Mouse (Mus musculus) embryonic facial prominence, embryonic 13.5 days (tissue): ENCODE results near the gene Gabarapl1. TPM values are rescaled to one million over a fixed set of nuclear protein-coding genes. Genes with fewer than 3 reads are reported as not detected.

ENCODE experiments used
- ATAC-seq: fragments of 200-750 bp; cut with Nextera tagmentation; 2 replicates; pipeline ENCODE4 v1.8.0; 2017; ENCODE audit warnings: low read depth; ENCODE audit not compliant: insufficient number of reproducible peaks, insufficient read depth, low FRiP score, low TSS enrichment
- H3K27ac ChIP-seq: fragments of 300-500 bp; sonication (generic); 2 replicates; pipeline ENCODE4 v1.5.1; 2015; ENCODE audit warnings: moderate library complexity, mild to moderate bottlenecking, inconsistent platforms
- H3K27me3 ChIP-seq: fragments of 300-500 bp; sonication (generic); 2 replicates; pipeline ENCODE4 v1.6.1; 2015; ENCODE audit warnings: mild to moderate bottlenecking, inconsistent platforms
- H3K36me3 ChIP-seq: fragments of 300-500 bp; sonication (generic); 2 replicates; pipeline ENCODE4 v1.6.1; 2015; ENCODE audit warnings: mild to moderate bottlenecking, inconsistent platforms
- H3K4me1 ChIP-seq: fragments of 300-500 bp; sonication (generic); 2 replicates; pipeline ENCODE4 v1.6.1; 2015; ENCODE audit warnings: inconsistent platforms
- H3K4me2 ChIP-seq: fragments of 300-500 bp; sonication (generic); 2 replicates; pipeline ENCODE4 v1.6.1; 2015; ENCODE audit warnings: moderate library complexity, mild to moderate bottlenecking, inconsistent platforms
- H3K4me3 ChIP-seq: fragments of 300-500 bp; sonication (generic); 2 replicates; pipeline ENCODE4 v1.5.1; 2015; ENCODE audit warnings: mild to moderate bottlenecking, inconsistent platforms
- H3K9ac ChIP-seq: fragments of 300-500 bp; sonication (generic); 2 replicates; pipeline ENCODE4 v1.6.1; 2015; ENCODE audit warnings: mild to moderate bottlenecking, inconsistent platforms
- H3K9me3 ChIP-seq: fragments of 300-500 bp; sonication (generic); 2 replicates; pipeline ENCODE4 v1.6.1; 2016; ENCODE audit warnings: inconsistent platforms
- WGBS: fragments of 180-500 bp; shearing (Covaris S2); methylation state at CpG from one replicate; pipeline ENCODE4 v1.1.7; 2015; ENCODE audit warnings: mixed read lengths; 5-methylcytosine and 5-hydroxymethylcytosine counted together
- polyA plus RNA-seq: library from polyadenylated mRNA; unstranded; fragments of >200 nt; fragmentation: Nextera tagmentation; extraction: Ambion mirVana; gene quantifications from 2 replicates; pipeline ENCODE4 v1.2.1, GENCODE M21; 2015

The Gabarapl1 gene
- polyA plus RNA-seq, 1 experiment from 2014 or later, result 50.5 TPM

DNA sequence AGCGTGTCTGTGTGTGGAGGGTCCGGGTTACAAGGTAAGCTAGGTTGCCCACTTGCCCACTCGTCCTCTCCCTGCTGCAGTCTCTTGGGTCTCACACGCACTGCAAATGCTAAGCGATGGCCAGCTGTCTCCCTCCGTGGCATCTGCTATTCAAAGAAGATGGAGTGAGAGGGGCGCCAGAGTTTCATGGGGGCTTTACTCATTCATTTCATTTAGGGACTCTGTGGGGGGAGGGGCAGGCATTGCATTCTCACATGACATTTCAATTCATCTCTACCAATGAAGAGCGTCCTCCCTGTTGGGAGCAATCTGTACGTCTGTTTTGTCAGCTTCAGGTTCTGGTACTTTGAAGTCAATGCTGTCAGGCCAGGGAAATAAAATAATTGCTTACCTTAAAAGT is 9.0 kb downstream of the Gabarapl1 start:
- Histone ChIP-seq H3K4me2 (no peak overlapping the region), H3K36me3 (peaks cover 45% of the 10 kb centered on the region), H3K27ac (no peak overlapping the region), H3K4me1 (no peaks in the 10 kb centered on the region), H3K4me3 (no peak overlapping the region), H3K9ac (no peak overlapping the region), H3K9me3 (no peaks in the 10 kb centered on the region), H3K27me3 (no peaks in the 10 kb centered on the region)
- ATAC-seq, result no peak
- WGBS, result 83% methylated on average over 9 of the region's 9 CpGs

DNA sequence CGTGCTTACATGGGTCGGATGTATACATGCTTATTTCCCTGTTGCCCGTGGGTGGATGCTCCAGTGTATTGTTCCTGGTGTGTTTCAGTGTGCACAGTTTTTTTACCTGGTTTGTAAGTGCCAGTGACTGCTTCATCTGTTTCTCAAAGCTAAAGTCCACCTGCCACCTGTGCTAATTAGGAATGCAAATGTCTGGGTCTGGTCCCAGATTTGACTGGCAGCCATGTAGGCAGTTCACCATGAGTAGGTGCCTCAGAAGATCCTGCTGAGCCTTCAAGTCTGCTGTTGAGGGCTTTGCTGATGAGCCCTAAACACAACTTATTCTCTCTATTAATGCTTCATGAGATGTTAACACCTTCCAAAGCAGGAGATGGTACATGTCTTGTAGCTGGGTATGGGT is 9.6 kb downstream of the Gabarapl1 start:
- Histone ChIP-seq H3K4me3 (no peak overlapping the region), H3K27ac (no peak overlapping the region), H3K9me3 (no peaks in the 10 kb centered on the region), H3K36me3 (peaks cover 44% of the 10 kb centered on the region), H3K4me1 (no peaks in the 10 kb centered on the region), H3K4me2 (no peak overlapping the region), H3K27me3 (no peaks in the 10 kb centered on the region), H3K9ac (no peak overlapping the region)
- no peak for ATAC-seq
- 93% methylated on average over 3 of the region's 3 CpGs for WGBS

DNA sequence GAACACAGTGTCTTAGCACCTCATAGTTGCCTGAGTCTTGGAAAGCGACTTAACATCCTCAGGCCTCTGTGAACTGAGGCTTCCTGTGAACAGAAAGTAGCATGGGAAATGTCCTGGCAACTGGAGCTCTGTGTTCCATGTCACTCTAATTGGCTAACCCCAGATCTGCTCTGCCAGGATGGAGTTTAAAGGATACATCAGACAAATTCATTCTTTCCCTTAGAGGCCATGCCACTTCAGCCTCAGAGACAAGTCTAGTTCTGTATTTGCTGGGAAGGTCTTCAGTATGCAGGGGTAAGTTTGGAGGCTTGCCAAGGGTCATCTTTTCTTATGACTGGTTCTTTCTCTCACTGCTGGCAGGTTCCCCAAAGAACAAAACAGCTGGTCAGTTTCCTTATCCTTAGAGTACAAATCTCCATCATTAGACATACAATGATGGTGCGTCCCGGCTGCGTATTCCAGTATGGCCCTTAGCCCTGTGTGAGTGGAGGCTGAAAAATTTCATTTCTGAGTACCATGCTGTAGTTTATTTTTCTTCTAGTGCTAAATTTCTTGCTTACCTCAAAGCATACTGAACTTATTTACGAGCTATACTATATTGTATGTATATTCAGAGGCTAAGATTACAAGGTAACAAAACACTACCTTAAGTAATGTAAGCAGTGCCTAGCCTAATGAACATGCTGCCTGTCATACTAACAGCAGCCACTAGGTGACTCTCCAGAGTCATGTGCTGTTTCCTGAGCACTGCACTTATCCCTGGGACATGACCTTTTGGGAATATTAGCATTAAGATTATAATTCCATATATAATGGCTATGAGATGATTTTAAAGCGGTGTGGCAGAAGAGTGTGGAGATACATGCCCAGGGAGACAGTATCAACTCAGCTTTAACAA is 11.0 kb downstream of the Gabarapl1 start:
- peaks cover 32% of the 10 kb centered on the region for H3K36me3 ChIP-seq
- H3K4me3 ChIP-seq, result no peak overlapping the region
- H3K4me1 ChIP-seq, result no peaks in the 10 kb centered on the region
- no peaks in the 10 kb centered on the region for H3K27me3 ChIP-seq
- no peak overlapping the region for H3K4me2 ChIP-seq
- 66% methylated on average over 6 of the region's 6 CpGs for WGBS
- no peak overlapping the region for H3K9ac ChIP-seq
- no peaks in the 10 kb centered on the region for H3K9me3 ChIP-seq
- ATAC-seq, result peak; percentile 54; the same call in 1 of the 2 replicates
- no peak overlapping the region for H3K27ac ChIP-seq

DNA sequence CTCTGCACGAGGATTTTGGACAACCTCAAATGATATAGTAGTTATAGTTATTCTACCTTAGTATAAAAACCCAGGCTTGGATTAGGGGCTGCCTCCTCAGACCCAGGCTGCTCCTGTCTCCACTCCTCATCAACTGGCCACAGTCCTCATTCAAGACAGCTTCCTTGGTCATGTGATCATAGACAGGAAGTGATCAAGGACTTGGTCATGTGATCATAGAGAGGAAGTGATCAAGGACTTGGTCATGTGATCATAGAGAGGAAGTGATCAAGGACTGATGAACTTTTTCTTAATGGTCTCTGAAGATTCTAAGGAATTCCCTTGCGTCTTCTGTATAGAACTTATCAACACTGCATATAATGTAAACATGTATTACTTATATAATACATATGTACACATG is 14.3 kb downstream of the Gabarapl1 start:
- H3K9me3 ChIP-seq, result no peaks in the 10 kb centered on the region
- no peak for ATAC-seq
- no peak overlapping the region for H3K27ac ChIP-seq
- no peaks in the 10 kb centered on the region for H3K27me3 ChIP-seq
- no peak overlapping the region for H3K4me2 ChIP-seq
- no peaks in the 10 kb centered on the region for H3K36me3 ChIP-seq
- no peaks in the 10 kb centered on the region for H3K4me1 ChIP-seq
- H3K4me3 ChIP-seq, result no peak overlapping the region
- H3K9ac ChIP-seq, result no peak overlapping the region
- WGBS, result 83% methylated on average over 2 of the region's 2 CpGs

DNA sequence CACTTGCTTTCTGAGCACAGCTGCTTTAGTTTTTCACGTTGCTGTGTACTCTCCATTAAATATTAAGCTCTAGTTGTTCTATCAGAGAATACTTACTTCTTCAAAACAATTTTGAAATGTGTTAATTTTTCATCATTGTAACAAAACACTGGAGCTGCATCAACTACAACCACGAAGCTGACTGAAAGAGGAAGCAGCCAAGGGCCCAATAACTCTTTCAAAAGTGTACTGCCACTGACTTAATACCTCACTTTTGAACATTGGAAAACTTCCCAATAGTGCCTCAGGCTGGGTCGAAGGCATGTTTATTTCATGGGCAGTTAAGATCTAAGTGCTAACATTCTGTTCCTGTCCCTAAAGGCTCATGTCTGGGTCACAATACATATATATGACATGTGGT is 15.0 kb downstream of the Gabarapl1 start:
- no peak overlapping the region for H3K4me2 ChIP-seq
- no peaks in the 10 kb centered on the region for H3K9me3 ChIP-seq
- no peak overlapping the region for H3K4me3 ChIP-seq
- no peak for ATAC-seq
- no peaks in the 10 kb centered on the region for H3K4me1 ChIP-seq
- no peaks in the 10 kb centered on the region for H3K27me3 ChIP-seq
- H3K36me3 ChIP-seq, result no peaks in the 10 kb centered on the region
- no peak overlapping the region for H3K9ac ChIP-seq
- H3K27ac ChIP-seq, result no peak overlapping the region
- 75% methylated on average over 3 of the region's 3 CpGs for WGBS

DNA sequence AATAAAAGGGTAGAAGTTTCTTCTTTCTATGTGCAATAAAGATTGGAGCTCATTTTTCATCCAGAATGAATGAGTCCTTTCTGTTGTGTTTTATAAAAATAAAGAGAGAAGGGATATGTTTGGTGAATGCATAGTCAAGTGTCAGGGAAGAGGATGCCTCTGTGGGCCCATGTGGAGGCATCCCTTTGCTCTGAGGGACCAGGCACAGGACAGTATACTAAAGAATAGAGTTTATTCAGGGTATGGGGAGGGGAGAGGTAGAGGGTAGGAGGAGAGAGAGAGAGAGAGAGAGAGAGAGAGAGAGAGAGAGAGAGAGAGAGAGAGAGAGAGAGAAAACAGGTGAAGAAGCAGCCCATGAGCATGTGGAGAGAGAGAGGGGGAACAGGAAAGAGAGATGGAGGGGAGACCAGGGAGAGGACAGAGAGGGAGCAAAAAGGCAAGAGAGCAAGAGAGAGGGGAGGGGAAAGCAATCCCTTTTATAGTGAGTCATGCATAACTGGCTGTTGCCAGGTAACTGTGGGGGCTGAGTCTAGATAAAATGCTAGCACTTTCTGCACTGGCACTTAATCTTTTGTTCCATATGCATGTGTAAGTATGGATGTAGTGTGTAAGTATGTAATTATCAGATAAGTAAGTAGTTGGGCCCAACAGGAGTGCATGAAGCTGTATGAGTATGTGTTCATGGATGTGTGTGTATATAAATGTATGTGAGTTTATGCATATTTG is 24.5 kb downstream of the Gabarapl1 start:
- ATAC-seq, result no peak
- H3K9me3 ChIP-seq, result no peaks in the 10 kb centered on the region
- H3K4me3 ChIP-seq, result no peak overlapping the region
- no peaks in the 10 kb centered on the region for H3K4me1 ChIP-seq
- H3K9ac ChIP-seq, result no peak overlapping the region
- H3K4me2 ChIP-seq, result no peak overlapping the region
- no peaks in the 10 kb centered on the region for H3K36me3 ChIP-seq
- H3K27me3 ChIP-seq, result no peaks in the 10 kb centered on the region
- H3K27ac ChIP-seq, result no peak overlapping the region

DNA sequence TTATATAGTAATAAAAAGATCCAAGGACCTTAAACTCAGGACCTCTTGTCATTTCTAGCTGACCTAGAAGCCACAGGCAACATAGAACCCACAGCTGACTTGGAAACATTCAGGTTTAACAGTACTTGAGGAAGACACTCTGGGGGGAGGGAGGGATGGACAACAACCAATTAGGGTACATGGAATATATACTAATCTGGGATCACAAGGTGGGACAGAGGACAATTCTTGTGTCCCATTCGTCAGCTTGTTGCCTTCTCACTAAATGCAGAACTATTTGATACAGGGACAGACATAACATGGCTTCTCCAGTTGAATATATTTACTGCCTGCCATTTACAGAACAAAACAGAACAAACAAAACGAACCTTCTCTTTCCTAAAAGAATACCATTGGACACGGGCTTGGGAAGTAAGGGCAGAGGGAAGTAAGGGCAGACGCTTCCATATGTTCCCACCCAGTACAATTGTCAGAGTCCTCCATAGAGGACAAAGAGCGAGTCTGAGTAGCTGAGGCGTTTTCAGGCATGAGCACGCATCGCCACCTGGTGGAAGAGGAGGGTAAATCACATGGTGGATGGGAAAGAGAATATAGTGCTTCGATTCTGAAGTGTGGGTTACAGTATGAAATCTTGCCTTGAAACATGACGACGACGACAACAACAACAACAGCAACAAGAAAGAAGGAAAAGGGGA is 26.1 kb downstream of the Gabarapl1 start:
- ATAC-seq, result 0 out of 2 replicates have a peak, but pooled peaks have one; percentile 32
- 19% methylated on average over 12 of the region's 12 CpGs for WGBS

DNA sequence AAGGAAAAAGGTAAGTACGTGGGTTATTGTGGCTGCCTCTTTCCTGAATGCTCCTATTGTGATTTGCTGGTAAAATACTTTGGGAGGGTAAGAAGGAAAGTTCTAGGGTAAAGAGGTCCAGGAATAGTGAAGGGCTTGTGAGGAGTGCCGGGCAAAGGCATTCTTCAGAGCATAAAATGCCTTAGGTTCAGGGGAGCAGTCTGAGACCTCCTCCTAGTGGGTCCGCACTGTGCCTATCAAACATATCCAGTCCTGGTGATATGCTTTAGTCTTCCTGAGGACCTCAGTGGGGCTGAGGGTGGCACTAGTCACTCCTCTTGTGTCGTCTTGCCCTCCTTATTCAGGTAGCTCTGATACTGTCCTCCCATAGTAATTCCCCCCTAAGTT is 26.7 kb downstream of the Gabarapl1 start:
- Histone ChIP-seq H3K4me3 (no peak overlapping the region), H3K27me3 (no peaks in the 10 kb centered on the region), H3K4me1 (no peaks in the 10 kb centered on the region), H3K4me2 (peak overlapping the region; percentile 14; the same call in 1 of the 2 replicates), H3K27ac (no peak overlapping the region), H3K9me3 (no peaks in the 10 kb centered on the region), H3K36me3 (no peaks in the 10 kb centered on the region), H3K9ac (no peak overlapping the region)
- 55% methylated on average over 4 of the region's 4 CpGs for WGBS
- no peak for ATAC-seq

More for the DNA sequence above, 26.1 kb downstream of the Gabarapl1 start:
- Histone ChIP-seq H3K4me2 (peak overlapping the region; percentile 14; the same call in 1 of the 2 replicates), H3K9ac (no peak overlapping the region), H3K36me3 (no peaks in the 10 kb centered on the region), H3K4me3 (no peak overlapping the region), H3K9me3 (no peaks in the 10 kb centered on the region), H3K4me1 (no peaks in the 10 kb centered on the region), H3K27ac (no peak overlapping the region), H3K27me3 (no peaks in the 10 kb centered on the region)

DNA sequence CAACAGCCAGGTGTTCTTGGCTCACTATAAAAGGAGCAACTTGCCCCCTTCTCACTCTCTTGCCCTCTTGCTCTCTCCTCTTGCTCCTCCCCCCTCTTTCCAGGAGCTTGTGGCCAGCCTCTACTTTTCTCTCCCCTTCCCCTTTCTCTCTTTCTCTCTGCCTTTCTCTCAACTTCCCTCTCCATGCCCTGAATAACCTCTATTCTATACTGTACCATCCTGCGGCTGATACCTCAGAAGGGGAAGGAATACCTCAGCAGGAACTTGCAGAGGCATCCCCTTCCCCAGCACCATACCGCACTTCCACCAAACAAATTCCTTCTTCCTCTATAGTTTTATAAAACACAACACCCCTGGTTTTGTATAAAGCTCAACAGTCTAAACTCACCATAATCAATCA is 32.3 kb downstream of the Gabarapl1 start:
- no peak for ATAC-seq
- Histone ChIP-seq H3K4me2 (no peak overlapping the region), H3K9ac (no peak overlapping the region), H3K36me3 (no peaks in the 10 kb centered on the region), H3K27me3 (no peaks in the 10 kb centered on the region), H3K4me1 (no peaks in the 10 kb centered on the region), H3K9me3 (no peaks in the 10 kb centered on the region), H3K4me3 (no peak overlapping the region), H3K27ac (no peak overlapping the region)
- WGBS, result 77% methylated on average over 2 of the region's 2 CpGs

DNA sequence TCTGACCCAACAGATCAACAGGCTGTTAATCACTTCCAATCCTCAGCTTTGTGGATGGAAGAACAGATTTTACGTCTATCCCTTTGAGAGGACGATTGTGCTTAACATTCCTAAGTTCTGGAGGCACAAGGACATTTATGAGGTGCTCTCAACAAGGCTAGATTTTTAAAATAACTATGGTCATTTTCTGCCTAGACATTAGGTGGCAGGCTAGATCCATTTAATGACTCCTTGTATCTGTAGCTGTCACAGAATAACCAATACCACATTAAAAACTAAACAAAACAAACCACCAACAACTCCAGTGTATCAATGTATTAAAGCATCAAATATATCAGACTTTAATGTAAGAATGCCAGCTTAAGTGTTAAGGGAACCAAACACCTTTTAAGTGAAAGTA is 42.4 kb downstream of the Gabarapl1 start:
- Histone ChIP-seq H3K4me3 (no peak overlapping the region), H3K4me2 (no peak overlapping the region), H3K36me3 (no peaks in the 10 kb centered on the region), H3K9me3 (no peaks in the 10 kb centered on the region), H3K9ac (no peak overlapping the region), H3K4me1 (no peaks in the 10 kb centered on the region), H3K27me3 (no peaks in the 10 kb centered on the region), H3K27ac (no peak overlapping the region)
- WGBS, result 24% methylated on average over 2 of the region's 2 CpGs
- no peak for ATAC-seq

DNA sequence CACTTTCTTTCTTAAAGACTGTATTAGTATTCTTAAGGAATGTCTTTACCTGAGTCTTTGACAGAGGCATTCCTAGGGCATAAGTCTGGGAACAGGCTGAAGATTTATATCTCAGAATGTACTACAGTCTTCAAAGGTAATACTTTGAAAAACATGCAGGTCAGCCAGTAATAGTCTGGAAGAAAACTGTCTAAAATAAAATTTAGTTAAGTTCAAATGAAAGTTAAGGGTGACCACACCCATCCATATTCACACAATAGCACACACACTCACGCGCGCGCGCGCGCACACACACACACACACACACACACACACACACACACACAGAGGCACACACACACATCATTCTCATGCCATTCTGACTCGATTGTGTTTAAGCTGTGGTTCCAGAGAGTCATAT is 44.6 kb downstream of the Gabarapl1 start, which contains the start of gene Klre1:
Gene Klre1, plus strand, starts transcription at position 301 of the 400 bp plus-strand sequence.
- Histone ChIP-seq H3K9ac (no peak within 1 kb of the TSS), H3K9me3 (no peaks in the 10 kb centered on the region), H3K36me3 (no peaks in the 10 kb centered on the region), H3K4me2 (no peak within 1 kb of the TSS), H3K27ac (no peak within 1 kb of the TSS), H3K4me1 (no peaks in the 10 kb centered on the region), H3K27me3 (no peaks in the 10 kb centered on the region), H3K4me3 (no peak within 1 kb of the TSS)
- WGBS, result 93% methylated on average over 8 of the region's 8 CpGs
- no peak for ATAC-seq
